In the genomic region with DNA sequence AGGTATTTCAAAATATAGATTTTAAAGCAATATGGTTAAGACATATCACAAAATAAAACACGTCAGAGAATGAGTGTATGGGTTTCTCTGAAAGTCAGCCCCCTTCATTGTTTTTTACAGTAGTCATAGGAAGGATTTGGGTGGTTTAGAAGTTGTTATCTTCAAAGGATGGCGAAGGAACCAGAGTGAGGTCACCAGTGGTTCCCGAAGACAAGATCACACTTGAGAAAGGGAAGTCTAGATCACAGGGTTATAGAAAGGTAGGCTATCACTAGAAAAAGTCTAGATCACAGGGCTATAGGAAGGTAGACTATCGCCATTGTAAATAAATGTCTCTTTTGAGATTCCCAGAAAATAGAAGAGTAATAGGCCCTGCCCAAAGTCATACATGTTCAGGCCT, we compare ENCODE assay signal across 15 mouse cellular contexts. TPM values are rescaled to one million over a fixed set of nuclear protein-coding genes. Genes with fewer than 3 reads are reported as not detected.
"Had no signal": no experiment of that assay in that cellular context is flagged by ENCODE, and none has a peak within 500 bp of the region (broad histone marks: within the 10 kb centered on the region; RNA-seq: fewer than 3 reads in every experiment).

No protein-coding gene starts in this region.

- H3K9ac ChIP-seq: lung, embryonic 15.5 days; midbrain, embryonic 13.5 days; midbrain, embryonic 15.5 days; neural tube, embryonic 12.5 days had no signal

- H3K9me3 ChIP-seq: lung, embryonic 15.5 days; megakaryocyte, embryonic 14.5 days; midbrain, embryonic 13.5 days; midbrain, embryonic 15.5 days; neural tube, embryonic 12.5 days had no signal

- H3K36me3 ChIP-seq: lung, embryonic 15.5 days; midbrain, embryonic 13.5 days; midbrain, embryonic 15.5 days; neural tube, embryonic 12.5 days had no signal

- H3K27me3 ChIP-seq: lung, embryonic 15.5 days; midbrain, embryonic 13.5 days; midbrain, embryonic 15.5 days; neural tube, embryonic 12.5 days had no signal

- H3K4me1 ChIP-seq: midbrain, embryonic 13.5 days; midbrain, embryonic 15.5 days; neural tube, embryonic 12.5 days had no signal

- H3K4me2 ChIP-seq: lung, embryonic 15.5 days; midbrain, embryonic 11.5 days; midbrain, embryonic 13.5 days; midbrain, embryonic 15.5 days; neural tube, embryonic 12.5 days had no signal

- H3K27ac ChIP-seq: macrophage; midbrain, embryonic 13.5 days; midbrain, embryonic 15.5 days; neural tube, embryonic 12.5 days had no signal

- DNase-seq: lung, adult 2 months; right cerebral cortex, postnatal 14 days; right cerebral cortex, postnatal 4 days; spleen, adult 18-20 months; thymus, adult 2 months; thymus, postnatal 25 days; thymus, postnatal 4 days had no signal

- ATAC-seq: midbrain, embryonic 13.5 days; midbrain, embryonic 15.5 days had no signal

- H3K4me3 ChIP-seq: lung, embryonic 15.5 days; megakaryocyte, embryonic 14.5 days; midbrain, embryonic 13.5 days; midbrain, embryonic 15.5 days; neural tube, embryonic 12.5 days had no signal

RNA-seq across cellular contexts. Expression of a gene that starts 23.7 kb away (rescaled TPM):
- total RNA-seq: monocyte, adult 5-6 weeks had no signal
- polyA plus RNA-seq: macrophage had no signal
